8 mouse cellular contexts compared by ENCODE assay signal in genomic region chr10:79767372-79768244, GRCm38 (mm10). TPM values are rescaled to one million over a fixed set of nuclear protein-coding genes. Genes with fewer than 3 reads are reported as not detected.
A peak's percentile ranks its signal among the peaks of the same experiment; 100 is the strongest.
DNase-seq lines count a peak whose midpoint lies in the region; ATAC-seq and TF ChIP-seq lines count a peak whose summit lies in the region.

No protein-coding gene starts in this region.

- H3K9me3 ChIP-seq in ES-Bruce4 (replicated peaks; ENCODE audit: control insufficient read depth, insufficient read depth, low read length, poor library complexity, severe bottlenecking): no peaks in the 10 kb centered on the region
- peaks cover 6% of the 10 kb centered on the region; the same call in 1 of the 2 replicates for H3K9me3 ChIP-seq in forebrain, embryonic 10.5 days
- no peaks in the 10 kb centered on the region for H3K9me3 ChIP-seq in heart, embryonic 15.5 days (replicated peaks)
- H3K9me3 ChIP-seq in liver, embryonic 14.5 days (ENCODE audit: control insufficient read depth, low read length): no peaks in the 10 kb centered on the region
- no peaks in the 10 kb centered on the region for H3K9me3 ChIP-seq in neural tube, embryonic 12.5 days

- H3K9ac ChIP-seq in ES-Bruce4 (ENCODE audit: low read depth, poor library complexity, severe bottlenecking): no peak overlapping the region; the same call in 1 of the 2 replicates
- H3K9ac ChIP-seq in heart, embryonic 15.5 days: peak overlapping the region; percentile 39
- peak overlapping the region; percentile 31 for H3K9ac ChIP-seq in liver, embryonic 14.5 days (replicated peaks)
- H3K9ac ChIP-seq in neural tube, embryonic 12.5 days: peak overlapping the region; percentile 93

- H3K27me3 ChIP-seq in ES-Bruce4 (ENCODE audit: control insufficient read depth, insufficient read depth, low read length, poor library complexity, severe bottlenecking): no peaks in the 10 kb centered on the region
- peaks cover 8% of the 10 kb centered on the region for H3K27me3 ChIP-seq in forebrain, embryonic 10.5 days (ENCODE audit: poor library complexity, severe bottlenecking)
- no peaks in the 10 kb centered on the region for H3K27me3 ChIP-seq in heart, embryonic 15.5 days
- H3K27me3 ChIP-seq in liver, embryonic 14.5 days (ENCODE audit: control insufficient read depth, insufficient read depth, low read length): no peaks in the 10 kb centered on the region
- H3K27me3 ChIP-seq in neural tube, embryonic 12.5 days (replicated peaks): no peaks in the 10 kb centered on the region; the same call in 1 of the 2 replicates

- no peaks in the 10 kb centered on the region for H3K36me3 ChIP-seq in ES-Bruce4 (ENCODE audit: control insufficient read depth, insufficient read depth, low read length, poor library complexity, severe bottlenecking)
- H3K36me3 ChIP-seq in forebrain, embryonic 10.5 days (replicated peaks): peaks cover 27% of the 10 kb centered on the region
- H3K36me3 ChIP-seq in heart, embryonic 15.5 days: no peaks in the 10 kb centered on the region
- no peaks in the 10 kb centered on the region for H3K36me3 ChIP-seq in liver, embryonic 14.5 days (replicated peaks; ENCODE audit: control insufficient read depth, insufficient read depth, low read depth)
- H3K36me3 ChIP-seq in neural tube, embryonic 12.5 days: no peaks in the 10 kb centered on the region; the same call in 1 of the 2 replicates

- ATAC-seq in heart, embryonic 15.5 days (replicated peaks; ENCODE audit: insufficient number of reproducible peaks, insufficient read depth, low FRiP score, low read depth): peak; percentile 72
- peak; percentile 46 for ATAC-seq in liver, embryonic 14.5 days (ENCODE audit: insufficient read depth)
- ATAC-seq in neural tube, embryonic 12.5 days (ENCODE audit: low FRiP score, low read depth): peak; percentile 85

- H3K4me2 ChIP-seq in heart, embryonic 15.5 days: peak overlapping the region; percentile 66
- peak overlapping the region; percentile 89 for H3K4me2 ChIP-seq in liver, embryonic 14.5 days (ENCODE audit: low read depth)
- peak overlapping the region; percentile 97 for H3K4me2 ChIP-seq in neural tube, embryonic 12.5 days (replicated peaks)

- H3K4me1 ChIP-seq in ES-Bruce4 (ENCODE audit: control insufficient read depth, insufficient read depth, low read length): peaks cover 3% of the 10 kb centered on the region
- peaks cover 55% of the 10 kb centered on the region for H3K4me1 ChIP-seq in forebrain, embryonic 10.5 days
- peaks cover 48% of the 10 kb centered on the region for H3K4me1 ChIP-seq in heart, embryonic 15.5 days (replicated peaks)
- H3K4me1 ChIP-seq in liver, embryonic 14.5 days (replicated peaks; ENCODE audit: control insufficient read depth in 2 of 2, insufficient read depth in 2 of 2, low read length in 1 of 2): peaks cover 14 to 16% of the 10 kb centered on the region in 2 experiments
- peaks cover 23% of the 10 kb centered on the region for H3K4me1 ChIP-seq in neural tube, embryonic 12.5 days

- no peak for TF ChIP-seq POLR2A in ES-Bruce4 (IDR thresholded peaks at IDR 0.05; ENCODE audit: insufficient read depth, low read length)

- TF ChIP-seq EP300 in ES-Bruce4 (IDR thresholded peaks at IDR 0.05; ENCODE audit: insufficient read depth, low read depth, low read length): no peak
- no peak for TF ChIP-seq EP300 in liver, embryonic 14.5 days (IDR thresholded peaks at IDR 0.05; ENCODE audit: low read depth)

- peak overlapping the region; percentile 70 for H3K4me3 ChIP-seq in ES-Bruce4 (ENCODE audit: low read depth, low read length)
- peak overlapping the region; percentile 96 for H3K4me3 ChIP-seq in forebrain, embryonic 10.5 days
- peak overlapping the region; percentile 86 for H3K4me3 ChIP-seq in heart, embryonic 15.5 days
- peak overlapping the region; percentile 72 to 89 for H3K4me3 ChIP-seq in liver, embryonic 14.5 days (ENCODE audit: insufficient read depth in 1 of 2, low read depth in 2 of 2, low read length in 2 of 2)
- peak overlapping the region; percentile 95 for H3K4me3 ChIP-seq in neural tube, embryonic 12.5 days

- DNase-seq in c-Kit-positive CD71-positive TER-119-negative erythroid progenitor cells, embryonic 14.5 days (ENCODE audit: low read depth): peak; percentile 60
- peak; percentile 96 for DNase-seq in forebrain, embryonic 10.5 days (ENCODE audit: extremely low spot score, low spot score)
- DNase-seq in kidney, postnatal 25 days: peak; percentile 95 to 96
- DNase-seq in liver, embryonic 14.5 days (ENCODE audit: low read depth in 3 of 3, low spot score in 3 of 3): peak; percentile 64 to 76 (median 70)
- DNase-seq in testis, postnatal 14 days (ENCODE audit: low spot score): peak; percentile 95

- peak overlapping the region; percentile 28; the same call in 1 of the 2 replicates for H3K27ac ChIP-seq in ES-Bruce4 (ENCODE audit: insufficient read depth, low read length)
- H3K27ac ChIP-seq in forebrain, embryonic 10.5 days: peak overlapping the region; percentile 98
- H3K27ac ChIP-seq in heart, embryonic 15.5 days: peak overlapping the region; percentile 91
- peak overlapping the region; percentile 3 for H3K27ac ChIP-seq in liver, embryonic 14.5 days
- peak overlapping the region; percentile 70 for H3K27ac ChIP-seq in neural tube, embryonic 12.5 days

- no peak for TF ChIP-seq CTCF in ES-Bruce4 (IDR thresholded peaks at IDR 0.05; ENCODE audit: low read depth, low read length)
- 0 out of 2 replicates have a peak, but pooled peaks have one; percentile 1 for TF ChIP-seq CTCF in liver, embryonic 14.5 days (IDR thresholded peaks at IDR 0.05; ENCODE audit: low read depth)

- 13% methylated on average over 40 of the region's 40 CpGs for WGBS in forebrain, embryonic 10.5 days
- 10% methylated on average over 40 of the region's 40 CpGs for WGBS in heart, embryonic 15.5 days
- WGBS in liver, embryonic 14.5 days (ENCODE audit: insufficient replicate concordance): 10% methylated on average over 40 of the region's 40 CpGs
- 12% methylated on average over 40 of the region's 40 CpGs for WGBS in neural tube, embryonic 12.5 days

RNA-seq across cellular contexts. Expression of gene Rnf126, which starts 0.9 kb away (rescaled TPM):
- 49.6 and 61.5 TPM in 2 replicates for polyA plus RNA-seq in ES-Bruce4 (2011; ENCODE audit: insufficient read depth, insufficient read length, low read depth, missing spikeins)
- polyA plus RNA-seq in forebrain, embryonic 10.5 days (2016; fragmentation: Nextera tagmentation; extraction: Ambion mirVana): 92.4 and 113 TPM in 2 replicates
- 54.0 and 65.5 TPM in 2 replicates for polyA plus RNA-seq in heart, embryonic 15.5 days (2015; fragmentation: Nextera tagmentation; extraction: Ambion mirVana)
- polyA plus RNA-seq in liver, embryonic 14.5 days (2012; rRNA removed): 46.4 and 51.3 TPM in 2 replicates
- polyA plus RNA-seq in liver, embryonic 14.5 days (2014; fragmentation: Nextera tagmentation; extraction: Ambion mirVana): 27.7 and 33.7 TPM in 2 replicates
- polyA plus RNA-seq in neural tube, embryonic 12.5 days (2016; fragmentation: Nextera tagmentation; extraction: Ambion mirVana): 115 and 118 TPM in 2 replicates

RNA-seq across cellular contexts. Expression of gene Fstl3, which starts 9.5 kb away (rescaled TPM):
- polyA plus RNA-seq in ES-Bruce4 (2011; ENCODE audit: insufficient read depth, insufficient read length, low read depth, missing spikeins): 7.7 TPM in 2 replicates
- polyA plus RNA-seq in forebrain, embryonic 10.5 days (2016; fragmentation: Nextera tagmentation; extraction: Ambion mirVana): 1.1 and 1.5 TPM in 2 replicates
- 29.0 and 30.9 TPM in 2 replicates for polyA plus RNA-seq in heart, embryonic 15.5 days (2015; fragmentation: Nextera tagmentation; extraction: Ambion mirVana)
- polyA plus RNA-seq in liver, embryonic 14.5 days (2012; rRNA removed): 0.54 and 0.56 TPM in 2 replicates
- 0.18 and 0.23 TPM in 2 replicates for polyA plus RNA-seq in liver, embryonic 14.5 days (2014; fragmentation: Nextera tagmentation; extraction: Ambion mirVana)
- polyA plus RNA-seq in neural tube, embryonic 12.5 days (2016; fragmentation: Nextera tagmentation; extraction: Ambion mirVana): 1.5 and 2.0 TPM in 2 replicates

RNA-seq across cellular contexts. Expression of gene Fgf22, which starts 12.7 kb away (rescaled TPM):
- 1.0 and 1.2 TPM in 2 replicates for polyA plus RNA-seq in ES-Bruce4 (2011; ENCODE audit: insufficient read depth, insufficient read length, low read depth, missing spikeins)
- polyA plus RNA-seq in forebrain, embryonic 10.5 days (2016; fragmentation: Nextera tagmentation; extraction: Ambion mirVana): 0.36 and 0.64 TPM in 2 replicates
- polyA plus RNA-seq in heart, embryonic 15.5 days (2015; fragmentation: Nextera tagmentation; extraction: Ambion mirVana): 0.06 and 0.16 TPM in 2 replicates
- not detected in 2 replicates for polyA plus RNA-seq in liver, embryonic 14.5 days (2012; rRNA removed)
- not detected in 2 replicates for polyA plus RNA-seq in liver, embryonic 14.5 days (2014; fragmentation: Nextera tagmentation; extraction: Ambion mirVana)
- 0.55 and 1.2 TPM in 2 replicates for polyA plus RNA-seq in neural tube, embryonic 12.5 days (2016; fragmentation: Nextera tagmentation; extraction: Ambion mirVana)

RNA-seq across cellular contexts. Expression of gene Polrmt, which starts 21.2 kb away (rescaled TPM):
- polyA plus RNA-seq in ES-Bruce4 (2011; ENCODE audit: insufficient read depth, insufficient read length, low read depth, missing spikeins): 21.9 and 23.0 TPM in 2 replicates
- 50.9 and 52.9 TPM in 2 replicates for polyA plus RNA-seq in forebrain, embryonic 10.5 days (2016; fragmentation: Nextera tagmentation; extraction: Ambion mirVana)
- 30.0 and 36.5 TPM in 2 replicates for polyA plus RNA-seq in heart, embryonic 15.5 days (2015; fragmentation: Nextera tagmentation; extraction: Ambion mirVana)
- polyA plus RNA-seq in liver, embryonic 14.5 days (2012; rRNA removed): 17.4 and 17.9 TPM in 2 replicates
- 10.1 and 13.3 TPM in 2 replicates for polyA plus RNA-seq in liver, embryonic 14.5 days (2014; fragmentation: Nextera tagmentation; extraction: Ambion mirVana)
- 44.7 and 44.9 TPM in 2 replicates for polyA plus RNA-seq in neural tube, embryonic 12.5 days (2016; fragmentation: Nextera tagmentation; extraction: Ambion mirVana)

RNA-seq across cellular contexts. Expression of gene Prss57, which starts 23.2 kb away (rescaled TPM):
- not detected in 2 replicates for polyA plus RNA-seq in ES-Bruce4 (2011; ENCODE audit: insufficient read depth, insufficient read length, low read depth, missing spikeins)
- not detected in 2 replicates for polyA plus RNA-seq in forebrain, embryonic 10.5 days (2016; fragmentation: Nextera tagmentation; extraction: Ambion mirVana)
- polyA plus RNA-seq in heart, embryonic 15.5 days (2015; fragmentation: Nextera tagmentation; extraction: Ambion mirVana): 0.49 and 5.1 TPM in 2 replicates
- polyA plus RNA-seq in liver, embryonic 14.5 days (2012; rRNA removed): 1.6 TPM in 2 replicates
- polyA plus RNA-seq in liver, embryonic 14.5 days (2014; fragmentation: Nextera tagmentation; extraction: Ambion mirVana): 3.2 and 4.9 TPM in 2 replicates
- polyA plus RNA-seq in neural tube, embryonic 12.5 days (2016; fragmentation: Nextera tagmentation; extraction: Ambion mirVana): 0.16 and 0.42 TPM in 2 replicates

Comparison
In these comparisons a context has a peak if more than half of its experiments do, and no peak if none do; other contexts are left out.
1. Peak in every context shown above with its lines: DNase-seq, ATAC-seq, H3K4me3 ChIP-seq and H3K27ac ChIP-seq.
2. H3K27ac ChIP-seq: peak in every context shown above with its lines; median percentile 98 in forebrain, embryonic 10.5 days; 91 in heart, embryonic 15.5 days; 70 in neural tube, embryonic 12.5 days; 28 in ES-Bruce4; 3 in liver, embryonic 14.5 days.